Mouse (Mus musculus): ENCODE data around the gene Xylt1. TPM values are rescaled to one million over a fixed set of nuclear protein-coding genes. Genes with fewer than 3 reads are reported as not detected.
A peak's percentile ranks its signal among the peaks of the same experiment; 100 is the strongest.

Xylt1 gene
- polyA plus RNA-seq, 1 experiment from 2014 or later, result 1.1 TPM

DNA sequence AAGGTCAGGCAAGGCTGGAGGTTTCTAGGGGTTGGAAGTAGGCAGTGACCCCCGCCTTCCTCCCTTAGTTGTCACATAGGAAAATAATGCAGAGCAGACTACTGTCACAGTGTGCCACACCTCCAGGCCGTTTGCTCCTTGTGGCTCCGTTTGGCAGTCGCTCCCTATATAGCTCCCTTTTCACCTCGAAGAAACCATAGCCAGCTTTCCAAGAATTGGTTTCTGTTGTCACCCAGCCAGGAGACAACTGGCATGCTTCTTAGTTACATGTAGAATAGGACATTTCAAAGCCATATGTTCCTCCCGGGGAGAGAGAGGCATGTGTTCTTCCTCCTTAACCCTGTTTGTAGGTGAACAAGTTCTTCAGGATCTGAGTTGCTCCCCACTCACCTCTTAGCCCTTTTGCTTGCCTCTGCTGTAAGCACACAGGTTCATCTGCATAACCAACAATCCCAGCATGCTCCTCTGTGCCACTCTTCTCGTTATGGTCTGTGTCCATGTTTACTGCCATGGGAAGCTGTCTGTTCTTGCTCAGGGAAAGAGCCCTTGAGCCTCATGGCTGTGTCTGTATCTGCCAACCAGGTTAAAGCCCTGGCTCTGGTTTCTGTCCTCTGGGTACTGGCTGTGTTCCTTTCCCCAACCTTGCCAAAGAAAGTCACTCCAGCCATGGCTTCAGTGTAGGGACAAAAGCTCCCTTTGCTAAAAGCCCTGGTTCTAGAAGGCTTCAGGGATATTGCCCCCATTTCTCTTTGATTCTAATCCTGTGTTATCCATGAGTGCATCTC is 143.8 kb downstream of the Xylt1 start:
- Histone ChIP-seq H3K9ac (ENCODE audit: low read length) (no peak overlapping the region), H3K4me2 (no peak overlapping the region), H3K27ac (ENCODE audit: low read depth, low read length) (no peak overlapping the region), H3K27me3 (ENCODE audit: control insufficient read depth, insufficient read depth, low read length) (no peaks in the 10 kb centered on the region), H3K4me1 (ENCODE audit: control insufficient read depth, insufficient read depth, low read length) (peaks cover 11% of the 10 kb centered on the region), H3K9me3 (ENCODE audit: control insufficient read depth, low read length) (no peaks in the 10 kb centered on the region), H3K36me3 (ENCODE audit: control insufficient read depth, insufficient read depth, low read length) (no peaks in the 10 kb centered on the region), H3K4me3 (ENCODE audit: low read depth, low read length) (no peak overlapping the region)
- ATAC-seq (ENCODE audit: low FRiP score) (no peak), DNase-seq (ENCODE audit: low spot score, missing footprints) (peak; percentile 61)
- 78% methylated on average over 7 of the region's 7 CpGs for WGBS

DNA sequence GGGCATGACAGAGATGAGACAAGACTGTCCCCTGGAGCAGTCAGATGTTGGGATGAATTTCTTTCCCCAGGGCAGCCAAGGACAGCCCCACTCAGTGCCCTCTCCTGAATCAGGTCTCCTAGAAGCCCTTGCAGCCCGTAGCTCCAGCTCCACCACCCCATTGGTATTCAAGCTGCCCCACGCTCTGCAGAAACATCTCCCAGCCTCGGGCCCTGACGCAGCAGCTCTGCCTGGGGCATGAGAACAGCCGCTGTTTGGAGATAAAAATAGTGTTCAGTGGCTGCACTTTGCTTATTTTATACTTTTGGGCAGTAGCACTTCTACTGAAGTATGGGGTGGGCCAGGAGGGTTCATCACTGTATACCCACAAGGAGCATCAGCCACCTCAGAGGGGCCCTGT is 144.9 kb downstream of the Xylt1 start:
- no peaks in the 10 kb centered on the region for H3K27me3 ChIP-seq (ENCODE audit: control insufficient read depth, insufficient read depth, low read length)
- 89% methylated on average over 5 of the region's 5 CpGs for WGBS
- H3K4me3 ChIP-seq (ENCODE audit: low read depth, low read length), result no peak overlapping the region
- H3K4me2 ChIP-seq, result no peak overlapping the region
- peaks cover 11% of the 10 kb centered on the region for H3K4me1 ChIP-seq (ENCODE audit: control insufficient read depth, insufficient read depth, low read length)
- DNase-seq (ENCODE audit: low spot score, missing footprints) (peak; percentile 12), ATAC-seq (ENCODE audit: low FRiP score) (no peak)
- no peaks in the 10 kb centered on the region for H3K9me3 ChIP-seq (ENCODE audit: control insufficient read depth, low read length)
- no peak overlapping the region for H3K27ac ChIP-seq (ENCODE audit: low read depth, low read length)
- H3K9ac ChIP-seq (ENCODE audit: low read length), result no peak overlapping the region
- H3K36me3 ChIP-seq (ENCODE audit: control insufficient read depth, insufficient read depth, low read length), result no peaks in the 10 kb centered on the region

DNA sequence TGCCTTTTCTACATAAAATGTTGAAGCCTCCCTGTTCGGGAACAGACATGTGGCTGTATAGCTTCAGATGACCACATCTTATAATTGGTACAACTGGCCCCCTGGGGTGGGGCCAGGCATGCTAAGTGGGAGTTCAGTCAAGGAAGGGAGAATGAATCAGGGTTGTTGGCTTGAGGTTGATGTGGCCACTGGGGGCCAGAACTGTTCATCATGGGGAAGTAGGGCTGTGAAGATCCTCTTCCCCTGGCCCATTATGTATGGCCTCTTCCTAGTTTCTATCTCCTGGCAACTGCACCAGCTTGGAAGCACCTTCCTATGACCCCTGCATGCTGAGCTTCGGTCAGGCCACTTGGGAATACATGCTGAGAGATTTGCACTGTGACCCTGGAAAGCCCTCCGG is 145.8 kb downstream of the Xylt1 start:
- Histone ChIP-seq H3K4me2 (no peak overlapping the region), H3K9me3 (ENCODE audit: control insufficient read depth, low read length) (no peaks in the 10 kb centered on the region), H3K27ac (ENCODE audit: low read depth, low read length) (no peak overlapping the region), H3K4me3 (ENCODE audit: low read depth, low read length) (no peak overlapping the region), H3K9ac (ENCODE audit: low read length) (no peak overlapping the region), H3K4me1 (ENCODE audit: control insufficient read depth, insufficient read depth, low read length) (peaks cover 11% of the 10 kb centered on the region), H3K27me3 (ENCODE audit: control insufficient read depth, insufficient read depth, low read length) (no peaks in the 10 kb centered on the region), H3K36me3 (ENCODE audit: control insufficient read depth, insufficient read depth, low read length) (no peaks in the 10 kb centered on the region)
- 79% methylated on average over 3 of the region's 3 CpGs for WGBS
- DNase-seq (ENCODE audit: low spot score, missing footprints), result no peak
- no peak for ATAC-seq (ENCODE audit: low FRiP score)

DNA sequence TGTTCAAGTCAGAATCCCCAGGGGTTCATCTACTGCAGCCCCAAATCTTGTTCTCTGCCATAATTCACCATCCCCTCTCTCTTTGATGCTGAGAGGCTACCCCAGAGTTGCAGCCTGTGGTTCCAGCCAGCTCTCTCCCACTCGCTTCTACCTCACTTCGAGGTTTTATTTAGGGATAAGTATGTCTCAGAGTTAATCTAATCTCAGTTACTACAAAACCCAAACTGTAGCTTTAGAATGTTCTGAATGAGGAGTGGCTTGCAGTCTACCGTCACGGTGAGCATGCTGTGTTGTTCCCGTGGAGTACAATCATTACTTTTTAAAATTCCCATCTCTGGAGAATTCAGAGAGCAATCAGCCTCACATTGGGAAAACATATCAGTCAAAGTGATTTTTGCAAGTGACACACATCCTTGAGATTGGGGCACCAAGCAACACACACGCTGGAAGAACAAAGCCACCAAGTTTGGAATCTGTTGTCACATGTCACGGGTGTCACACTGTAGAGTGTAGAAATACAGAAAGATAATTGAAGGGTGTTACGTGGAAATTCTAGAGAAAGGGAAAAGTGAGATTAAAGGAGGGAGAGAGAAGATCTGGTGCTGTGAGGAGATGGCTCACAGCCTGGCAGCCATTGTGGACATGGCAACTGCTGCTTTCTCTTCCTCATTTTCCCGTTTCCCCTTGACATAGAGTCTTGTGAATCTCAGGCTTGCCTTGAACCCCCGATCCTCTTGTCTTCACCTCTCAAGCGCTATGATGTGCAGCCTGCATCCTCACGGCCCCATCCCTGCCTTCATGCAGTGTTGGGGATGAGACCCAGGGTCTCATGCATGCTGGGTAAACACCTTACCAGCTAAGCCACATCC is 149.2 kb downstream of the Xylt1 start:
- no peak overlapping the region for H3K4me3 ChIP-seq (ENCODE audit: low read depth, low read length)
- DNase-seq (ENCODE audit: low spot score, missing footprints) (peak; percentile 60), ATAC-seq (ENCODE audit: low FRiP score) (no peak)
- no peaks in the 10 kb centered on the region for H3K4me1 ChIP-seq (ENCODE audit: control insufficient read depth, insufficient read depth, low read length)
- no peaks in the 10 kb centered on the region for H3K36me3 ChIP-seq (ENCODE audit: control insufficient read depth, insufficient read depth, low read length)
- H3K4me2 ChIP-seq, result no peak overlapping the region
- no peak overlapping the region for H3K27ac ChIP-seq (ENCODE audit: low read depth, low read length)
- no peaks in the 10 kb centered on the region for H3K27me3 ChIP-seq (ENCODE audit: control insufficient read depth, insufficient read depth, low read length)
- no peak overlapping the region for H3K9ac ChIP-seq (ENCODE audit: low read length)
- no peaks in the 10 kb centered on the region for H3K9me3 ChIP-seq (ENCODE audit: control insufficient read depth, low read length)
- WGBS, result 85% methylated on average over 12 of the region's 12 CpGs

DNA sequence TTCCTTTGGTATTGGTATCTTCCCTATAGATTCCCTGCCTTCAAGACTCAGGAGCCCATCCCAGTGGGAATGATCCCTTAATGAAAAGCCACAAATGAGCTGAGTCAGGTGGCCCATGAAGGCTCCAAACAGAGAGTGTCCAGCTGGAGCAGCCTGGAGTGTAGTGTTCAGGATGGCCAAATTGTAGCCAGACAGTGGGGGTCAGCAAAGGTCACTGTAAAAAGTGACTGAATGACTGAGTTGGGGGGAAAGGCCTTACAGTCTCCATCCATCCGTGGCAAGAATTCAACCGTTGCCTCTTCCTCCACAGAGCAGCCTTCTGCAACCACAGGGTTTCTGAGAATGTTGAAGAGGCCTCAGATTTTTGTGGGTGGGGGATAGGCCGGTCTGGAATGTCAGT is 151.9 kb downstream of the Xylt1 start:
- Histone ChIP-seq H3K27ac (ENCODE audit: low read depth, low read length) (no peak overlapping the region), H3K9me3 (ENCODE audit: control insufficient read depth, low read length) (no peaks in the 10 kb centered on the region), H3K4me1 (ENCODE audit: control insufficient read depth, insufficient read depth, low read length) (no peaks in the 10 kb centered on the region), H3K36me3 (ENCODE audit: control insufficient read depth, insufficient read depth, low read length) (no peaks in the 10 kb centered on the region), H3K4me2 (no peak overlapping the region), H3K27me3 (ENCODE audit: control insufficient read depth, insufficient read depth, low read length) (no peaks in the 10 kb centered on the region), H3K9ac (ENCODE audit: low read length) (no peak overlapping the region), H3K4me3 (ENCODE audit: low read depth, low read length) (no peak overlapping the region)
- WGBS, result 56% methylated on average over 3 of the region's 3 CpGs
- no peak for DNase-seq (ENCODE audit: low spot score, missing footprints)
- ATAC-seq (ENCODE audit: low FRiP score), result no peak

DNA sequence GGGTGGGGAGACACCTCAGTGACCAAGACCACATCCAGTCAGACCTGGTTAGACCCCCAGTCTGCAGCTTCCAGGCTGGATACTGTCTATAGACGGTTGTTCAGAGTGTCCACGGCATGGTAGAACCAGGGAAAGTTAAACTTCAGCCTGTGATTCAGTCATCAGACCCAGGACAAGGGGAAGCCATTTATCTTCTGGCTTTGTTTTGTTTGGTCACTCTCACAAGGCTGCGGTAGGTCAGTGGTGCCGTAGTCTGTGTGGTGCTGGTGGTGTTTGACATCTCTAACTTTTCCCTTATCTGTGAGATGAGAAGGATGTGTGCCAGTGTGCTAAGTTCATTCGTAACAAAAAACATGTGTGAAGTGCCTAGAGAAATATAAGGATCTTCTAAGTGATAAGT is 152.4 kb downstream of the Xylt1 start:
- Histone ChIP-seq H3K27me3 (ENCODE audit: control insufficient read depth, insufficient read depth, low read length) (no peaks in the 10 kb centered on the region), H3K36me3 (ENCODE audit: control insufficient read depth, insufficient read depth, low read length) (no peaks in the 10 kb centered on the region), H3K4me2 (no peak overlapping the region), H3K9ac (ENCODE audit: low read length) (no peak overlapping the region), H3K27ac (ENCODE audit: low read depth, low read length) (no peak overlapping the region), H3K4me3 (ENCODE audit: low read depth, low read length) (no peak overlapping the region), H3K9me3 (ENCODE audit: control insufficient read depth, low read length) (no peaks in the 10 kb centered on the region), H3K4me1 (ENCODE audit: control insufficient read depth, insufficient read depth, low read length) (no peaks in the 10 kb centered on the region)
- WGBS, result 84% methylated on average over 5 of the region's 5 CpGs
- DNase-seq (ENCODE audit: low spot score, missing footprints) (no peak), ATAC-seq (ENCODE audit: low FRiP score) (no peak)

DNA sequence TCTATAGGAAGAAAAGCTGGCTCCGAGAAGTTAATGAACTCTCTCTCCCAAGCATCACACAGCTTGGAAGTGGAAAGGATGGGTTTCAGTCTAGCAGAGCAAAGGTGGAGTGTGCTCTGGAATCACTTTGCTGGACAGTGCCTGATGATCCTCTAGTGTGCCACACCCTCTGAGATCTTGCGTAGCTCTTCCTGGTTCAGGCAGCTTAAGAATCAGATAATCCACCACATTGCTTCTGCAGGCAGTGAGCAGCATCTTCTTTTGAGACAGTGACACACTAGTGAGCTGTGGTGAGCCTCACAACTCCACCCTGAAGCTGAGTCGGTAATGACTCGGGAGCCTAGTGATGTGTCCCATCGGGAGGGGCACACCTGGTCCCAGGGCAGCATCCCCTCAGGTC is 159.2 kb downstream of the Xylt1 start:
- Histone ChIP-seq H3K9me3 (ENCODE audit: control insufficient read depth, low read length) (no peaks in the 10 kb centered on the region), H3K27me3 (ENCODE audit: control insufficient read depth, insufficient read depth, low read length) (no peaks in the 10 kb centered on the region), H3K9ac (ENCODE audit: low read length) (no peak overlapping the region), H3K4me2 (no peak overlapping the region), H3K4me1 (ENCODE audit: control insufficient read depth, insufficient read depth, low read length) (no peaks in the 10 kb centered on the region), H3K27ac (ENCODE audit: low read depth, low read length) (no peak overlapping the region), H3K4me3 (ENCODE audit: low read depth, low read length) (no peak overlapping the region), H3K36me3 (ENCODE audit: control insufficient read depth, insufficient read depth, low read length) (no peaks in the 10 kb centered on the region)
- no peak for ATAC-seq (ENCODE audit: low FRiP score)
- 73% methylated on average over 5 of the region's 5 CpGs for whole genome bisulfite sequencing
- DNase-seq (ENCODE audit: low spot score, missing footprints), result no peak

DNA sequence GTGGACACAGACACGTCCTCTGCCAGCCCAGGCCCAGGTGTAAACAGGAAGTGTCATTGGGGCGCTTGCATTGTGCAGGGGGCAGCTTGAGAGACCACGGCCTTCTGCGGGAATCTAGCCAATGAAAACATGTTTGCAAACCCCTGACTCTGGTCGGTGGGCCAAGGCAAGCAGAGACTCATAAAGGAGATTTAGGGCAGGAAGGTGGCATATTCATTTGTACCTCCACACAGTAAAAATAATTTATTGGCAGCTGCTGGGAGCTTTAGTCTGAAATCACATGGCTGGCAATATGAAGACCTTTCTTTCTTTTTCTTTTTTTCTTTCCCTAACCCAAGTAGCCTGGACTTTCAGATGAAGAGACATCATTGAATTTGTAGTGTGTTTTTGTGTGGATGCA is 159.6 kb downstream of the Xylt1 start:
- H3K27ac ChIP-seq (ENCODE audit: low read depth, low read length), result no peak overlapping the region
- H3K4me3 ChIP-seq (ENCODE audit: low read depth, low read length), result no peak overlapping the region
- H3K27me3 ChIP-seq (ENCODE audit: control insufficient read depth, insufficient read depth, low read length), result no peaks in the 10 kb centered on the region
- 75% methylated on average over 5 of the region's 5 CpGs for WGBS
- no peaks in the 10 kb centered on the region for H3K4me1 ChIP-seq (ENCODE audit: control insufficient read depth, insufficient read depth, low read length)
- ATAC-seq (ENCODE audit: low FRiP score), result no peak
- no peak overlapping the region for H3K9ac ChIP-seq (ENCODE audit: low read length)
- no peaks in the 10 kb centered on the region for H3K36me3 ChIP-seq (ENCODE audit: control insufficient read depth, insufficient read depth, low read length)
- DNase-seq (ENCODE audit: low spot score, missing footprints), result no peak
- no peak overlapping the region for H3K4me2 ChIP-seq
- H3K9me3 ChIP-seq (ENCODE audit: control insufficient read depth, low read length), result no peaks in the 10 kb centered on the region

DNA sequence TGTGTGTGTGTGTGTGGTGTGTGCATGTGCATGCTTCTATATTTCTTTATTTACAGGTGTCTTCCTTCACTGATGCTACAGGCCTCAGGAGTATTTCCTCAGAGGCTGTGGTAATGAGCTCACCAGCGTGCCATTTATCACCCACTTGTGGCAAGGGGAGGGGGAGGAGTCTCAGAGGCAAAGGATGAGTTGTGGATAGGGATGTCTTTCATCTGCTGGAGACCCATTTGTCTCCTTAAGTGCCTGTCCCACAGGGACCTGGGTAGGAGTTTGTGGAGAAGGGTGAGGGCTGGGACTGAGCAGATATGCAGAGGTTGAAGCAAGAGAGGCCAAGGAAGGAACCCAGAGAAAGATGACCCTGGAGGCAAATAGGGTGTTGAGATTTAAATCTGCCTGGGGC is 160.3 kb downstream of the Xylt1 start:
- 69% methylated on average over 1 of the region's 1 CpGs for WGBS
- no peak for DNase-seq (ENCODE audit: low spot score, missing footprints)

More for the DNA sequence above, 160.3 kb downstream of the Xylt1 start:
- Histone ChIP-seq H3K36me3 (ENCODE audit: control insufficient read depth, insufficient read depth, low read length) (no peaks in the 10 kb centered on the region), H3K9me3 (ENCODE audit: control insufficient read depth, low read length) (no peaks in the 10 kb centered on the region), H3K27me3 (ENCODE audit: control insufficient read depth, insufficient read depth, low read length) (no peaks in the 10 kb centered on the region), H3K27ac (ENCODE audit: low read depth, low read length) (no peak overlapping the region), H3K4me3 (ENCODE audit: low read depth, low read length) (no peak overlapping the region), H3K9ac (ENCODE audit: low read length) (no peak overlapping the region), H3K4me2 (no peak overlapping the region), H3K4me1 (ENCODE audit: control insufficient read depth, insufficient read depth, low read length) (no peaks in the 10 kb centered on the region)
- no peak for ATAC-seq (ENCODE audit: low FRiP score)
